Mouse (Mus musculus) adrenal gland, adult 8-10 months (tissue): Measurements from ENCODE around the gene Phb. TPM values are rescaled to one million over a fixed set of nuclear protein-coding genes. Genes with fewer than 3 reads are reported as not detected.

ENCODE experiments used
- DNase-seq: peaks from one replicate; pipeline ENCODE4 v3.0.0; 2022
- total RNA-seq, 4 experiments: library from RNA; stranded (reverse); gene quantifications; 2 replicates each; pipeline ENCODE4 v1.2.4; 2022

The Phb gene
- total RNA-seq, 4 experiments from 2014 or later, result 283 to 358 (median 307) TPM

DNA sequence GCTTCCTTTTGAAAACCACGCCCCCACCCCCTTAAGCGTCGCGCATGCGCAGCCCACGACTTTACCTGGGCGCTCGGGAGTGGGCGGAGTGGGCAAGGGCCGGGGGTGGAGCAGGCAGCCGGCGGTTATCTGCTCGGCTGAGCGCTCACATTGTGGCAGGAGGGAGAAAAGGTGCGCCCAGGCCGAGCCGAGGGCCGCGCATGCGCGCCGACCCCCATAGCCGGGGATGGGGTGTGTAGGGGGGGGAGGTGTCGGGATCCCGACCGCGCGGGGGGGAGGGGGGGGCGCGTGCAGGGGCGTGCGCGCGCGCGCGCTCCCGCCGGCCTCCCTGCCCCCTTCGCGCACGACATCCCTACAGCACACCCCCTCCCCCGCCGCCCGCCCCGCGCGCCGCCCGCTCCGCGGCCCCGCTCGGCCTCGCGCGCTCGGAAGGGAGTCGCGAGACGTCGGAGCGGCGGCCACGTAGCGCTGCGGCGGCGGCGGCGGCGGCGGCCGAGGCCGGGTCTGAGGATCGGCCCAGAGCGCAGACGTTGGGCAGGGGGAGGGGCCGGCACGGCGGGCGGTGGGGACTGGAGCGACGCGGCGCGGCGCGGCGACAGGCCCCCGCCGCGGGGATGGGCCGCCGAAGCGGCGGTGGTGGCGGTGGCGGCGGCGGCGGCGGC, 45.9 kb downstream of the Phb start, which contains the start of gene Zfp652:
Zfp652 (plus strand) TSS at position 111 of the 662 bp plus-strand sequence.
- DNase-seq, result peak; percentile 84

DNA sequence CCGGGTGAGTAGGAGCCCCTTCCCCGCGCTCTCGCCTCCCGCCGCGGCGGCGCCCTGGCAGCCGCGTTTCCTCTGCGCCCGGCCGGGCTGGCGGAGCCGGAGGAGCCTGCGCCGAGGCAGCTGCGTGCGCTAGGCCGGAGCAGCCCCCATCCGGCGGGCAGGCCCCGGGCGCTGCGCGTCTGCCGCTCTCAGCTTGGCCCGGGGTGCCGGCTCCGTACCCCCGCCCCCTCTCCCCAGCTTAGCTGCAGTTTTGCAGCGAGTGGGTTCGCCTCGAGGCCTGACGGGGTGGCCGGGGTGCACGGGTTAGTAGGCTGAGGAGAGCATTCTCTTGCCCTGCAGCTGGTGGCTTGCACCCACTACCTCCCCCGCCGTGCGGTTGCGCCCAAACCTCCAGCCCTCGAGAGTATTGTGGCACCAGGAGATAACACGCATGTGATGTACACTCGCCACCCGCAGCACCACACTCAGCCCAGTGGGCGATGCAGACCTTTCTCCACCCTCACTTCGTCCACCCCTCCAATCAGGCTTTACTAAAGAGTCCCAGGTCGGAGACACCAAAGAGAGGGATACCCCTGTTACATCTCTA, 46.6 kb downstream of the Phb start:
- DNase-seq, result peak; percentile 28

DNA sequence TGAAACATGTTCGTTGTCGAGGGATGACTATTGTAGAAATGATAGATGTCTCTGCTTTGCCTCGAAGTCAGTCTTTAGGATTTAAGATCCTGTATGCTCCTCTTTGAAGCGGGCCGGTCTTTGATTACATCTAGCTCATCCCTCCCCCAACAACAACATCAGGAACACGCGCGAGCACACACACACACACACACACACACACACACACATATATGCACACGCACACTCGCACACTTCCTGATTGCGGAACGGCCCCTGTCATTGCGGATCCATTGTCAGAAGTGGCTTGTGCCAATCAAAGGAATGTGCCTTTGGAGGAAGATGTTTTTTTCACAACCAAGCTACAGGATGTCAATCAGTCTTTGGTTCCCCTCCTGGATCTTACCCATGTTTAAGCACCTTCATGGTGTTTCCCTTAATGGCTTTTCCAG, 47.1 kb downstream of the Phb start:
- DNase-seq, result no peak

DNA sequence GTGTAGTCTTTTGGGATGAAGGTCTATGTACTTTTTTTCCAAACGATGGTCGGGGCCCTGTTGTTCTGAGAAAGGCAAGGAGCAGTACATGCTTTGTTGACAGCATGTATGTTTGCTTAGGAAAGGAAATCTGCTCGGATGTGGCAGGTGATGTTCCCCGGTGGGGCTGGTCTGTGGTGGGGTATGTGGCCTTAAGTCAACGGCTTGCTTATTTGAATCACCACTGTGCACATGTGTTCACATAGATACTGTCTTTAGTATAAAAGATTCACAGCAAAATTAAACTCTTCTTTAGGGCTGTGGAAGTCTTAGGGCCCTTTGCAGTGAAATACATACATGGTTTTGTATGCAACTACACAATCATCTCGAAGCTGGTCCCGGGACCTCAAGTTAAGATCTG, 47.7 kb downstream of the Phb start:
- no peak for DNase-seq

DNA sequence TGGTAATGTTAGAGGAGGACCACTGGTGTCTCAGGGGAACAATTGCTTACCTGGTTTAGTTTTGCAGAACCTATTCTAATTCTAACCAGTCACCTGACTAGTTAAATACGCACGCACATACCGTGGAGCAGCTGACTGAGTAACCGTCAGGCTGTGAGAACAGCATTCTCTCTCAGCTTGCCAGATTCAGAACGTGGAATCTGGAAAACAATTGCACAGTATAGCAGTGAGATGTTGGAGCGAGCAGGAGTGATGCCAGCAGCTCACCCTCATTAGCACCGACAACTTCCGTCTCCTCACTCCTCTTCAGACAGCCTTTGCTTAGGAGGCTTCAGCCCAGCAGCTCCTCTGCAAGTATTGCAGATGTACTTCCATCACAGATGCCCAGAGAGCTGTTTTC, 49.4 kb downstream of the Phb start:
- no peak for DNase-seq

DNA sequence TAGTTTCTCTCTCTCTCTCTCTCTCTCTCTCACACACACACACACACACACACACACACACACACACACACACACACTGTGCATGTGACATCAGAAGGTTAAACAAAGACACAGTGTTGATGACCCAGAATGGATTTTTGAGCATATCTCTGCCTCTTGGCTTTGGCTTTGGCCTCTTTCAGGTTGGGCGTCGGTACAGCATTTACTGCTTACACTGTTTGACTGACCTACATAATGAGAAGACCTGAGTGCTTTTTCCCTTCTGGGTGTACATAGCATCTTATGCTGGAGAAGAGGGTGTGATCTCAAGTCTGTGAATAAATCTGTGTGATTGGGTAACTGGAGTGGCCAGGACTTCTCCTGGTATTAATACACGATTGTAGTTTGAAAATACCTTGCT, 52.6 kb downstream of the Phb start:
- no peak for DNase-seq

DNA sequence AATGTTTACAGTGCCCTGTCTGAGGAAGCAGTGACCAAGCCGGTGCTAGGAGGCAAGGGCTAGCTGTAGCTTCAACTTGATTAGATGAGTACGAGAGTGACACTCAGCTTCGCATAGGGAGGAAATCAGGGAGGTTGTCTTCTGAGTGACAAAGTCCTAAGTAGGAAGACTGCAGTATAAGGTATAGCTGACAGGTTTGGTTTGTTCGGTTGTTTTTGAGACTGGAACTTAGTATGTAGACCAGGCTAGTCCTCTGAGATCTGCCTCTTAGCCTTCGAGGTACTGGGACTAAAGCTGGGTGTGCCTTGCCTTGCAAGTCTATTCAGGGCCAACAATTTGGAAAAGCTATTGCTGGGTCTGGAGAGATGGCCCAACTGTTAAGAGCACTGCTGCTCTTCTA, 56.5 kb downstream of the Phb start, which contains the start of gene B130006D01Rik:
B130006D01Rik (plus strand) TSS at position 301 of the 400 bp plus-strand sequence.
- no peak for DNase-seq

DNA sequence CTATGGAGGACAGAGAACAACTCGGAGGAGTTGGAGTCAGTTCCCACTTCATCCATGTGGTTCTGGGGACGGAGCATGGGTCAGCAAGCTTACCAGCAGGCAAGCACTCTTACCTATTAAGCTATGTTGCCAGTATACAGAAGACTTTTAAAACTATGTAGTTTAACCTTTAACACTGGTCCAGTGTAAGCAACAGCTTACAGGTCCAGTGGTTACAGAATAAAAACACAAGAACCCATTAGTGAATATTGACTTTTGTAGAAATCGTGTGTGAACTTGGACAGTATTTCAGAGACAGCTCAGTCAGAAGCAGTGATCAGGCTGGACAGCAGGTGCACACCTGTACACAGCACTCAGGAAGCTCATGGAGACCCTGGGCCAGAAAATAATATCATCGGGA, 57.7 kb downstream of the Phb start:
- DNase-seq, result no peak

DNA sequence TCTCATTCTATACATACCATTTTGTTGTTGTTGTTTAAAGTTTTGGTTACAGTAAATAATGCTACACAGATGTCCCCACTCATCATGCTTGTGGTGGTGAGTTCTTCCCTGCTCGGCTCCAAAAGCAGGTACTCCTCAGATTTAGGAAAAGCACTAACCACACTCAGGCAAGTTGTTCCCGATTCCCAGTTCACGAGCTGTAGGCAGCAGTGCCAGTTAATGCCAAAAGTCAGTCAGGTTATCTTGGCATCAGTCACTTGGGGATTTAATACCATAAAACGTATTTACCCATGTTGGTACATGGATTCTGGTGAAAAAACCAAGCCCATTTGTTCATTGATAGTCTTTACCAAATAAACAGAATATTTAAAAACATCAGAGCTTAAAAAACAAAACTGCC, 59.4 kb downstream of the Phb start:
- no peak for DNase-seq

DNA sequence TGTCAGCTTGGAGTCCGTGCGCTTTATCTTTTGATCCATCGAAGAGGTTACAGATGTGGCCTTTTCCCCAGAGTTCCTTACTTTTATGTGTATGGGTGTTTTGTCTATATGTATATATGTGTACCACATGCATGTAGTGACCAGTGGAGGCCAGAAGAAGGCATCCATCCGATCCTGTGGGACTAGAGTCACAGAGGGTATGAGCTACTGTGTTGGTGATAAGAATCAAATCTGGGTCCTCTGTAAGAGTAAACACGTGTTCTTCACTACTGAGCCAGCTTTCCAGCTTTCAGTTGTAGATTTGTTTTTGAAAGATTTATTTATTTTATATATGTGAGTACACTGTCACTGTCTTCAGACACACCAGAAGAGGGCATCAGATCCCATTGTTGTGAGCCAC, 61.2 kb downstream of the Phb start:
- DNase-seq, result no peak

DNA sequence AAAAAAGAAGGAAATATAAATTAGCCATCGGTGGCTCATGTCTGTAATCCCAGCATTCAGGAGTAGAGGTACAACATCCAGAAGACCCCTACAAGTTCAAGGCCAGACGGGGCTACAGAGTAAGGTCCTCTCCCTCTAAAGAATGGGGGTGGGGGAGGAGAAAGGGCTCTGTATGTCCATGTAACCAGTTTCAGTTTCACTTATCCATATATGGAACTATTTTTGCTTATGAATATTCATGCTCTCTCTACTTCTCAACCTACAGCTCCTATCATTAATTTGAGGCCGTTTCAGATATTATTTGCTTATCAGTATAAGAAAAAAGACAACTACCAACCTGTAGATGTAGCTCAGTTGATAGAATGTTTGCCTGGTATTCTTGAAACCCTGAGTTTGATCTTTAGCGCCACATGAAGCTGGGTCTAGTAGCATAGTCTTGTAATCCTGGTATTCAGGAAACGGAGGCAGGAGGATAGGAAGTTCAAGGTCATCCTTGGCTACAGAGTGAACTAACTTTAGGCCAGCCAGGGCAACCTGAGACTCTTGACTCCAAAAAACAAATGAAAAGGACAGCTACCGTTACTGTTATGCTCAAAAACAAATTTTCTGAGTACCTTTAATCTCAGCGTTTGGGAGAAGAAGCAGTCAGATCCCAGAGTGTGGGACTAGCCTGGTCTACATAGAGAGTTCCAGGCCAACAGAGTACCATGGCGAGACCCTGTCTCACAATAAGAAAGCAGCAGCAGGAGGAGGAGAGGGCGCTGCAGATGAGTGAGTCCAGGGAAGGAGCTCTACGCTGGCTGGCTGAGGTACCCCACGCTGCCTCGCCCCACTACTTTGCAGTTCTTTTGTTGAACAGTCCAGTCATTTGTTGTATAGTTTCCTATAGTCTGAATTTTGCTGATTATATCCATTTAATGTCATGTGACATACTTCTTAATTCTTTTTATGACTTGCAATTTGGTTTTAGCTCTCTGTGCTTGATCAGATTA, 62.5 kb downstream of the Phb start:
- no peak for DNase-seq

Other genes starting within 250 kb of the Phb start
- 1 to 10 TPM; 3.0 to 5.8 (median 3.9) TPM for gene Nxph3, start 152.4 kb upstream of the Phb start, total RNA-seq
- 1 to 10 TPM; 4.0 to 6.0 (median 5.2) TPM for gene Ngfr, start 79.2 kb upstream of the Phb start, total RNA-seq
- 10 to 100 TPM; 44.7 to 57.9 (median 51.7) TPM for gene Zfp652, start 45.7 kb downstream of the Phb start, total RNA-seq
- 1 to 10 TPM in 2 of 4 experiments, under 1 TPM in 2; 0.67 to 2.3 (median 1.1) TPM for gene B130006D01Rik, start 56.6 kb downstream of the Phb start, total RNA-seq
- gene Phospho1, start 157.5 kb downstream of the Phb start, total RNA-seq, result 100 to 1,000 TPM in 2 of 4 experiments, 10 to 100 TPM in 2; 61.9 to 148 (median 104) TPM
- 10 to 100 TPM; 14.7 to 19.0 (median 17.1) TPM for gene Gngt2, start 170.3 kb downstream of the Phb start, total RNA-seq
- gene Abi3, start 175.5 kb downstream of the Phb start, total RNA-seq, result 10 to 100 TPM in 3 of 4 experiments, 1 to 10 TPM in 1; 8.9 to 14.3 (median 12.2) TPM
- gene B4galnt2, start 247.9 kb downstream of the Phb start, total RNA-seq, result not detected